Mouse (Mus musculus): ENCODE results near the gene Mefv.

DNA sequence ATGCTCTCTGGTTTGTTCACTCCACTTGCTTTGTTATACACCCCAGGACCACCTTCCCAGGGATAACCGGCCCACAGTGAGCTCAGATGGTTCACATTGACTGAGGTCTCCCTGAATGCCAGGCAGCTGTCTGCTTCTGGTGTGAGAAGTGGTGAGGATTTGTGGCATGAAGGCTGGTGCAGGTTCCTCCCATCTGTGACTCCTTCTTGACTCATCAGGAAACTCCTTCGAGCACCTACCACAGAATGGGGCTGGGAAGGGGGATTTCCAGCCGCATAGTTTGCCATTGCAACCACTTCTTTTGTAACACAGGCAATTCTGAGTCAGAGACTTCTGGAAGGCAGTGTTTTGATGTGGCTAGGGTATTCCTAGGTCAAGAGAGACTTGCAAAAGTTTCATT lies 5.3 kb upstream of the Mefv start:
- TF ChIP-seq CHD2 (IDR thresholded peaks at IDR 0.05; ENCODE audit: low read depth, low read length): no peak
- no peak for TF ChIP-seq ZC3H11A (IDR thresholded peaks at IDR 0.05; ENCODE audit: borderline replicate concordance, low read depth, low read length)
- no peak for TF ChIP-seq HCFC1 (IDR thresholded peaks at IDR 0.05; ENCODE audit: borderline replicate concordance, insufficient read depth, low read length)

Data from ES-E14 (cell line).